Mouse (Mus musculus) kidney, postnatal 0 days (tissue): ENCODE measurements around the gene Pde4d. TPM values are rescaled to one million over a fixed set of nuclear protein-coding genes. Genes with fewer than 3 reads are reported as not detected.

Source experiments
- ATAC-seq: fragments of 200-750 bp; cut with Nextera tagmentation; replicated peaks from 2 replicates; pipeline ENCODE4 v1.8.0; 2017; ENCODE audit warnings: low read depth, moderate number of reproducible peaks, moderate TSS enrichment, moderate library complexity; ENCODE audit not compliant: low FRiP score
- DNase-seq: peaks from one replicate; pipeline ENCODE4 v3.0.0-alpha.2; 2016; ENCODE audit warnings: low spot score
- H3K27ac ChIP-seq: fragments of 300-500 bp; sonication (generic); 2 replicates; pipeline ENCODE4 v1.5.1; 2014; ENCODE audit warnings: mild to moderate bottlenecking
- H3K27me3 ChIP-seq: fragments of 300-500 bp; sonication (generic); 2 replicates; pipeline ENCODE4 v1.6.1; 2014; ENCODE audit warnings: low read length, mixed read lengths; ENCODE audit not compliant: insufficient read depth
- H3K36me3 ChIP-seq: fragments of 300-500 bp; sonication (generic); 2 replicates; pipeline ENCODE4 v1.6.1; 2014; ENCODE audit warnings: low read length, mixed read lengths; ENCODE audit not compliant: insufficient read depth
- H3K4me1 ChIP-seq: fragments of 300-500 bp; sonication (generic); replicated peaks from 2 replicates; pipeline ENCODE4 v1.6.1; 2014; ENCODE audit warnings: antibody characterized with exemption, low read length, mixed read lengths; ENCODE audit not compliant: insufficient read depth
- H3K4me2 ChIP-seq: fragments of 300-500 bp; sonication (generic); 2 replicates; pipeline ENCODE4 v1.6.1; 2014; ENCODE audit warnings: mild to moderate bottlenecking, low read length, moderate library complexity, mixed read lengths
- H3K4me3 ChIP-seq: fragments of 300-500 bp; sonication (generic); replicated peaks from 2 replicates; pipeline ENCODE4 v1.5.1; 2014; ENCODE audit warnings: low read depth, low read length
- H3K9ac ChIP-seq: fragments of 300-500 bp; sonication (generic); 2 replicates; pipeline ENCODE4 v1.6.1; 2014; ENCODE audit warnings: low read depth, low read length
- H3K9me3 ChIP-seq: fragments of 300-500 bp; sonication (generic); replicated peaks from 2 replicates; pipeline ENCODE4 v1.6.1; 2016; ENCODE audit warnings: low read length, inconsistent platforms, mixed read lengths
- CTCF ChIP-seq: IDR thresholded peaks from 2 replicates; pipeline ENCODE4 v1.5.1; 2016; ENCODE audit warnings: antibody characterized with exemption, low read depth, mild to moderate bottlenecking, moderate library complexity
- WGBS: fragments of 180-500 bp; shearing (Covaris S2); extraction: QIAGEN DNeasy Blood & Tissue Kit; methylation state at CpG from one replicate; pipeline ENCODE4 v1.1.7; 2014; 5-methylcytosine and 5-hydroxymethylcytosine counted together
- polyA plus RNA-seq: library from polyadenylated mRNA; unstranded; fragments of >200 nt; fragmentation: Nextera tagmentation; extraction: Ambion mirVana; gene quantifications from 2 replicates; pipeline ENCODE4 v1.2.1, GENCODE M21; 2015

The Pde4d gene
- polyA plus RNA-seq, 1 experiment from 2014 or later = 7.1 TPM

DNA sequence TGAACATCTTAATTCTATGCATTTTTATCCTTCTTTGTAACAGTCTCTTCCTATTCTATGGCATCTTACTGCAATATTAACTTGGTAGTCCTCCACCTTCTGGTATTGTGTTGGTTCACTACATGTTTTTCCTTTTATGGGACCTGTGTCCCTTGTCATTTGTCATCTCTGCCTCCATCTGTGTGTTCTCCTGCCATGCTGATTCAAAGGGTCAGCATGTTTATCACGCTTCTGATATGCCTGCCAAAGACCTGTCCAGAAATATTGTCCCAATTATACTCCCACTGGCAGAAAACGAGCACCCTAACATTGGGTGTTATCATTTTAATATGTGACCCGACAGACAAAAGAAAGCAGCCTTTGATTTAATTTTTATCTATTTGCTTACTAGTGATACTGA lies 386.6 kb downstream of the Pde4d start:
- no peak overlapping the region for H3K9ac ChIP-seq
- WGBS = 73% methylated on average over 3 of the region's 3 CpGs
- no peaks in the 10 kb centered on the region for H3K36me3 ChIP-seq
- ATAC-seq (no peak), DNase-seq (no peak)
- no peak overlapping the region for H3K4me2 ChIP-seq
- no peaks in the 10 kb centered on the region for H3K9me3 ChIP-seq
- no peak for TF ChIP-seq CTCF
- H3K4me3 ChIP-seq = no peak overlapping the region
- H3K4me1 ChIP-seq = no peaks in the 10 kb centered on the region
- no peak overlapping the region for H3K27ac ChIP-seq
- no peaks in the 10 kb centered on the region for H3K27me3 ChIP-seq

DNA sequence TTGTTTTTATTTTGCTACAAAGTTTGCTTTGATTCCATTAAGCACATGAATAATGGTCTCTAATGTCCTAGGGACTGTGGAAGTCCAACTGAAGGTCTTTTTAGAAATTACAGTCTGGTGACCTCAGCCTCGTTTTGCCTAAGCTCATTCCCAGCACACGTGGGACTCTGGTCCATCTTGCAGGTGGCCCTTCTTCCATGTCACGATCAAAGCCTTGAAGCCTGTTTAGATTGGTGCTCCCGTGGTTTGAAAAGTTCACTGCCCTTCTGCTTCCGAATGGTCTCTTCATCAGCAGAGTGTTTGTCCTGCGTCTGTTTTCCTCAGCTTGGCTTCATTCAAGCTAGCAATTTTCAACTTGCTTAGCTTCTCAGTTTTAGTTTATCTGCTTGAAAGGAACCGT lies 389.4 kb downstream of the Pde4d start:
- Histone ChIP-seq H3K36me3 (no peaks in the 10 kb centered on the region), H3K9me3 (no peaks in the 10 kb centered on the region), H3K9ac (no peak overlapping the region), H3K4me3 (no peak overlapping the region), H3K27me3 (no peaks in the 10 kb centered on the region), H3K4me2 (no peak overlapping the region), H3K27ac (no peak overlapping the region), H3K4me1 (no peaks in the 10 kb centered on the region)
- ATAC-seq = no peak
- no peak for DNase-seq
- 15% methylated on average over 7 of the region's 7 CpGs for WGBS
- no peak for TF ChIP-seq CTCF

DNA sequence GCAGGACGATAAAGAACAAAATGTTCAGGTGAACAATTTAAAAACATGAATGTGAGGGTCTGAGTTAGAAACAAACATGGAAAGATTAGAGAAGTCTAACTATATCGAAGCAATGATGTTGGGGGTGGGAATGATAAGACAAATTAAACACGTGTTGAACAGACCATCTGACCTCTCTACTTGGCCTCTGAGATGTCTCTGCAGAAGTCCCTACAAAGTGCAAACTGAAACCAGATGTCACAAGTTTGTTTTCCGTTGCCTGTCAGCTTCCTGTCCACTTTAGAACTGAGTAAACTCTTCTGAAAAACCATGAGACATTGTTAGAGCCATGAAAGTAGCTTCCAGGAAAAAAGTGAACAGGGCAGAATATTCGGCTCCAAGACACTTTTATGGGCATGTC lies 404.3 kb downstream of the Pde4d start:
- Histone ChIP-seq H3K27me3 (no peaks in the 10 kb centered on the region), H3K36me3 (no peaks in the 10 kb centered on the region), H3K4me3 (no peak overlapping the region), H3K9me3 (no peaks in the 10 kb centered on the region), H3K4me2 (no peak overlapping the region), H3K27ac (no peak overlapping the region), H3K9ac (no peak overlapping the region), H3K4me1 (no peaks in the 10 kb centered on the region)
- DNase-seq (no peak), ATAC-seq (no peak)
- 34% methylated on average over 5 of the region's 5 CpGs for WGBS
- no peak for TF ChIP-seq CTCF

DNA sequence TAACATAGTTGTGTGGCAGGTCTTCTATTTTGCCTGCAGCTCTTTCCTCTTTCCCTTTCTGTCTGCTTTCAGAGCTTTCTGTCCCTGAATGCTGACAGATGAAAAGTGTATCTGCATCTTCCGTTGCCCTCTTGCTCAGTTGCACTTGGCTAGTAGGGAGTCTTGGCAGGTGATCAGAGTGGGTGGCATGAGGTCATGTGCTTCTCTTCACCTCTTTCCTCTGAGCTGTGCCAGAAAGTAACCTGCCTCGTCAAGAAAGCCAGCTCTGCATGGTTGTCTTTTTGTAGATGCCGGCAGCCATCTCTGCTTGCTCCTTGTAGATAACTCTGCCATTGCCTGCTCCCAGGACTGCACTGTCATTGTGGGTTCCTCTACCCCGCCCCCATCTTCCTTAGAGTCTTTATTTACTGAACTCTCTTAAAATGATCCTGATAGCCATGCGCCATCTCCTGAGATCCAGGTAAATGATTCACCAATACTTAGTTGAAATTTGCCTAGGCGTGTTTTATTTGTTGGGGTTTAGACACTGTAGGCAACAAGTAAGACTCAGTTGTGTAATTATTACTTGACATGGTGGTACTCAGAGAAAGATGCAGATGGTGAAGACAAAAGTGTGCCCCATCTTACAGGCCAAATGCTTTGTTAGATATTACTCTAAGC lies 407.2 kb downstream of the Pde4d start:
- no peaks in the 10 kb centered on the region for H3K27me3 ChIP-seq
- H3K27ac ChIP-seq = no peak overlapping the region
- H3K4me2 ChIP-seq = no peak overlapping the region
- no peak for TF ChIP-seq CTCF
- WGBS = 64% methylated on average over 6 of the region's 6 CpGs
- H3K9me3 ChIP-seq = no peaks in the 10 kb centered on the region
- no peak overlapping the region for H3K9ac ChIP-seq
- no peak overlapping the region for H3K4me3 ChIP-seq
- H3K36me3 ChIP-seq = no peaks in the 10 kb centered on the region
- DNase-seq (no peak), ATAC-seq (no peak)
- H3K4me1 ChIP-seq = no peaks in the 10 kb centered on the region

DNA sequence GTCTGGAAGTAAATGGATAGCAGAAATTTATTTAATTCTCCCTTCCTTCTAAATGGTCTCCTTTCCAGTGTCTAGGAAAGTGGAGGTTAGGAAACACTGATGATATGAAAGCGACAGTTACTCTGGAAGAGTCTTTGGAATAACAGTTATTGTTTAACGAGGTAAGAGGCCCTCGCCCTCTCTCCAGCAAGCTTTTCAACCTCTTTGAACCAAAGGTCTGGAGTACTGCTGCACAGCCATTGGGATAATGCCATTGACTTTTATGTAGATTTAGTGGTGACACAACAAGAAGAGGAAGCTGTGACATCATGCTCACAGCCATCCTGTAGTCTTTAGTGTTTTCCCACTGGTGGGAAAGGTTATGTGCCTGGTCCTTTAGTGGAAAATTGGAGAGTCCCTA lies 409.6 kb downstream of the Pde4d start:
- no peak for ATAC-seq
- WGBS = 63% methylated on average over 3 of the region's 3 CpGs

DNA sequence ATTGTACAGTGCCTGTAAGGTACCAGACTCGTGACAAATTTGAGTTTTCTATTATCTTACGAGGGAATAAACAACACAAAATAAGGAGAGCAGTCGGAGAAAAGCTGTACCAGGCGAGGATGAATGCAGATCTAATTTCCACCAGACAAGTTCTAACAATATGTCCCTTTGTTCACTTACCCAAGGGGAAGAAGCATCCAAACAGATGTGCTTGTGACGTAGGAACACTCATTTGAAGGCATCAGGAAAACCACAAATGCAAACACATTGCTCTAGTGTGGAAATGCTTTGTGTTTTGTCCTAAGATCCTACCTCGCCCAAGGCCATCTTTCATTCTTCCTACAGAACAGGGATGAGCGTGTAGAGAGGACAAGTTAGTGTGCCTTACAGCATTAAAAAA lies 411.0 kb downstream of the Pde4d start:
- H3K27me3 ChIP-seq = no peaks in the 10 kb centered on the region
- no peak overlapping the region for H3K4me3 ChIP-seq
- TF ChIP-seq CTCF = no peak
- DNase-seq (no peak), ATAC-seq (no peak)
- no peak overlapping the region for H3K27ac ChIP-seq
- H3K4me1 ChIP-seq = no peaks in the 10 kb centered on the region
- no peak overlapping the region for H3K4me2 ChIP-seq
- no peak overlapping the region for H3K9ac ChIP-seq
- no peaks in the 10 kb centered on the region for H3K9me3 ChIP-seq
- WGBS = 85% methylated on average over 7 of the region's 7 CpGs
- no peaks in the 10 kb centered on the region for H3K36me3 ChIP-seq

More for the DNA sequence above, 409.6 kb downstream of the Pde4d start:
- no peak overlapping the region for H3K4me3 ChIP-seq
- H3K27me3 ChIP-seq = no peaks in the 10 kb centered on the region
- H3K4me1 ChIP-seq = no peaks in the 10 kb centered on the region
- no peak overlapping the region for H3K27ac ChIP-seq
- H3K9ac ChIP-seq = no peak overlapping the region
- TF ChIP-seq CTCF = no peak
- no peaks in the 10 kb centered on the region for H3K9me3 ChIP-seq
- peak; percentile 7 for DNase-seq
- H3K36me3 ChIP-seq = no peaks in the 10 kb centered on the region
- H3K4me2 ChIP-seq = no peak overlapping the region

DNA sequence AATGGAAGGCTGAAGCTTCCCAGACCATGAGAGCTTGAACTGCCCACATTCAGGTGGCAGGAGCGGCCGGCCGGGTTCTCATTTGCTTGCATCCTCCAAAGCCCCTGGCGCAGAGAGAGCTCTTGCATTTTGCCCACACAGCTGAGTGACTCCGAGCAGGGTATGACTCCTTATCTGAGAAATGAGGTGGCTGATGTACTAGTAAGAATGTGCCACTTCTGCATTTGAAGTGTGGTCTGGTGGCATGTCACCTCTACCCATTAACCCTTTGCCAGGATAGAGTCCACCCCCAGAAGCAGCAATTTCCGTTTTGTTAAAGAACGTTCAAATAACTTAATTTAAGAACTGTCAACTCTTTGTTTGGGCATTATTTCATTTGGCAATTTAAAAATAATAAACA lies 412.0 kb downstream of the Pde4d start:
- no peak overlapping the region for H3K4me3 ChIP-seq
- no peak overlapping the region for H3K9ac ChIP-seq
- H3K4me1 ChIP-seq = no peaks in the 10 kb centered on the region
- no peaks in the 10 kb centered on the region for H3K27me3 ChIP-seq
- H3K36me3 ChIP-seq = no peaks in the 10 kb centered on the region
- WGBS = 82% methylated on average over 7 of the region's 7 CpGs
- DNase-seq (no peak), ATAC-seq (no peak)
- H3K27ac ChIP-seq = no peak overlapping the region
- H3K9me3 ChIP-seq = no peaks in the 10 kb centered on the region
- H3K4me2 ChIP-seq = no peak overlapping the region
- TF ChIP-seq CTCF = no peak
